Mouse (Mus musculus) layer of hippocampus, adult 11-12 months (tissue): Measurements from ENCODE around the gene Galk2.

ENCODE experiments used
- DNase-seq: peaks from one replicate; pipeline ENCODE4 v3.0.0; 2022; ENCODE audit warnings: low spot score

Gene Galk2

DNA sequence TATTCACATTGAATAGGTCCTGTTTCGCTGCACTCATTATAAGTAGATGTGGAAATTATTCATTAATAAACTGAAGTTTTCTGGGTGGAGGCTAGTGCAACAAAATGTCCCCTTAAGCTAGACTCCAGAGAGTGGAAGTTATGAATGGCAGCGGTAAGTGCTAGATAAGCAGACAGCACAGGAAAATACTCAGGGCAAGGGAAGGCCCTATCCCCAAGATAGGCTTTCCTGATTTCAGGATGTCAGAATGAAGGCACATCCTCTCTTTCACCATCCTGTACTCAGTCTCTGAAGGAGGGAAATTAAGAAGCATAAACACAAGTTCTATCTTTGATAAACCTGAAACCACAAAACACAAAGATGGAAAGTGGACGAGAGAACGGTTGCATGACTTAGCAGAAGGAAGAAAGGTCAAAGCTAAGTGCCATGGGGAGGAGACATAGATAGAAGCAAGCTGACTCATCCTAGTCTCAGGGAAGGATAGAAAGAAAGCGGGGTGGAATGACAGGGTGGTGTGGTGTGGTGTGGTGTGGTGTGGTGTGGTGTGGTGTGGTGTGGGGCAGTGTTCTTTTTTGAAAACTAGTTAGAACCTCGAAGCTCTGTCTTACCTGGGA, 42.0 kb downstream of the Galk2 start:
- DNase-seq, result no peak

DNA sequence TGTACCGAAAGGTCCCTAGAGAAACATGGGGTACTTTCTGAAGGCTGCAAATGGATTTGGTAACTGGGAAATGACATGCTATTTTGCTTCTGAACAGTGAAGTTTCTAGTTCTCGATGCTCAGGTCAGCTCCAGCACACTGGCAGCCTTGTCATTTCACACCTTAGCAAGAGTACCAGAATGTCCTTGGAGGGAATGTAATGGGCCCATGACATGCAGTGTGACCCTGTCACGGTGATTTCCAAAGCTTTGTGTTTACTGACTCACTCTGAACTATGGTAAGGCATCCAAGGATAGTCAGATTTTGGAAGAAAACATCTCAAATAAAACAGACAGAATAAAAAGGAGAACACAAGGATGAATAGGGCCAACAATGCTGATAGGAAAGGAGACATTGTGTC, 42.5 kb downstream of the Galk2 start:
- DNase-seq, result no peak

DNA sequence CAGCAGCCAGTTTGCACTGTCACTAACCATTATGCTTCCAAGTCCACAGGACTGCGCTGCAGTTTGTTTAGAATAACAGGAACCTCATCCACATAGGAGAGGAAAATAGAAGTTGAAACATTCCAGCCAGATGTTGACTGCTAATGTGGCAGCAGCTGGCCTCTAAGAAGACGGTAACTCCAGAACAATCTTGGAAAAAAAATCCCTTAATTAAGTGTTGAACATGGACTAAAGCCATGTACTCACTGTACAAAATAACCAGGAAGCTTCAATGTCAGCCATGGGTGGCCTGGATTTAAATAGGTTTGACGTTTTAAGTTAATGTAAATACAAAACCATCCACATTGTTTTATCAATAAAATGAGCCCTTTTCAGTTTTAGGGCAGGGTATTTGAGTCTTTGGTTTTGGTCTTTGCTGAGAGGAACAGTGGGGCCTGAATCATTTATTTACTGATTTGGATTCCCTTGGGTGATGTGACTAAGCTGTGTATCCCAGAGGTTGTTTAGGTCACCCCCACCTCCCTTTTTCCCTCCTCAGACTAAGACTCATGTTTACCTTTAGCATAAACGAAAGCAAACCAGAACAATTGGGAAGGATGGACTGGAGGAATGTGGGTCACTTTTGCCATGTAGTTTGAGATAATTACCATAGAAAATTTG, 47.6 kb downstream of the Galk2 start:
- no peak for DNase-seq

DNA sequence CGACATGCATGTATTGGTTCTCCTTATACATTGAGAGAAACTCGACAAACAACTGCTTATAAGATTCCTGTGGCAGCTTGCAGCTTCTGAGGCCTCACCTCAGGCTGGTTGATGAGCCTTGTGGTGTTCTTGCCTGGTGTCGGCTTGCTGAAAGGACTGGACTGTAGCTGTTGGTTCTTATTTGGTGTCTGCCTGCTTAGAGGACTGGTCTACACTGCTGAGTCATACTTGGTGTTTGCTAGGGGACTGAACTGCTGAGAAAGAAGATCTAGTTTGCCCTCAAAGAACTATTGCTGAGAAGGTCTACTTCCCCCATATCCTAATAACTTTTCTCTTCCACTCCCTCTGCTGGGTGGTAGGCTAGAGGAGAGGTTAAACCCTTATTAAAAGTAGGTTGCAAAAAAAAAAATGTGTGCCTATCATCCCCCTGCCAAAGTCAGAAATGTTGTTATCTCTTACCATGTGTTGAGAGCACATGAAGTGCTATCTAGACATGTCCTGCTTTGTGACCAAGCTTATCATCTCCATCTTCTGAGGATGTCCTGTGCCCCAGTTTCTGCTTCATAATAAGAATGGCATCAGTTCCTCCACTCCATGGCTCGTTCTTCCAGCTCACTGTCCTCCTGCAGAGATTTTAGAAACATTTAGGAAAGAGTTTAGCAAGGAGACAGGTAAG, 48.8 kb downstream of the Galk2 start:
- DNase-seq, result no peak

- DNase-seq, result no peak
Observed at GRCm38 (mm10) chr2:125914167-125914566, 55.3 kb downstream of the Galk2 start.

DNA sequence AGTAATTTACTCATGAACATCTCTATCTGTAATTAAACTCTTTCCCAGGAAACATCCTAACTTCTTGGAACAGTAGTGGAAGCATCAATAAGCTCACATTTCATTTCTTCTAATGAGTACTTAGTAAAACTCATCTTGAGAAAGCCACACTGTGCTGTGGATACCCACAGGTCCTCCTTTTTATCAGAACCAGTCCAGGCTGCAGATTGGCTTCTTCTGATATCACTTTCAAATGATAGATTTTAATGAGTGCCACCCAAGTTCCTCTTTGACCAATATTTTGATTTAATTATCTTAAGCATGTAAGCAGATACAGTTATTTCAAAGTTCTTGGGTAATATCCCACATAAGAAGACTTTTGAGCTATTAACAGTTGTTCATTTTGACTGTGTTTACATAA, 55.8 kb downstream of the Galk2 start:
- DNase-seq, result no peak

- no peak for DNase-seq
Observed at GRCm38 (mm10) chr2:125916652-125917296, 57.9 kb downstream of the Galk2 start.

DNA sequence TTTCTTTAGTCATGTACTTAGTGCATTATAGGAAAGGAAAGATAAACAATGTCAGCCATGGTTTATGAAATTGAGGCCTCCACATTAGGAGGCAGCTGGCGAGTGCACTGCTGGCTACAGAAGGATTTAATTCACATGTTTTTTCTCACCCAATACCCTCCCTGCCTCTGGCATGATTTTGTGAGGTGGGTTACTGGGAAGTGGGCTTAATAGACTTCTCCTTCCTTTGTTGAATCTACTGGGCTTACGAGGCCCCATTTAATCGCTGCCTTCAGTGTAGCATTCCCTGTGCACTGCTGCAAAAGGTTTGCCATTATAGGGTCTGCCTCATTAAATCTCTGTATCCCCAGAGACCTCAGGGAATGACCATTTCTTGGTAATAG, 58.4 kb downstream of the Galk2 start:
- DNase-seq, result no peak

DNA sequence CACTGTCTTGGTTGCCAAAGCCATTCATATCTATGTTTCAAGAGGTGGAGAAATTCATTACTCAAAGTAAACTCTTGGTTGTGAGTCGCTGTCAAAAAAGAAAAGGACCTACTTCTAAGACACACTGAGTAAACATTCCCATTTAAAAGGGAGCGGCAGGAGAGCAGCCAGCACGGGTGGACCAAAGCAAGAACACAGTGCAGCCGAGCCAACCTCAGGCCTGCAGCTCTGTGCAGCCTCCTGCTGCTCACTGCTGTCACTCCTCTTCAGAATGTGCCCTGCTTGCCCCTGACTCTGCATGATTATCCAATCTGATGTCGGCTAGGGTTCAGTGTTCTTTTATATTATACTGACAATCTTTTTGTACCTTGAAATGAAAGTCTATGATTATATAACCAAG, 62.4 kb downstream of the Galk2 start:
- DNase-seq, result no peak

DNA sequence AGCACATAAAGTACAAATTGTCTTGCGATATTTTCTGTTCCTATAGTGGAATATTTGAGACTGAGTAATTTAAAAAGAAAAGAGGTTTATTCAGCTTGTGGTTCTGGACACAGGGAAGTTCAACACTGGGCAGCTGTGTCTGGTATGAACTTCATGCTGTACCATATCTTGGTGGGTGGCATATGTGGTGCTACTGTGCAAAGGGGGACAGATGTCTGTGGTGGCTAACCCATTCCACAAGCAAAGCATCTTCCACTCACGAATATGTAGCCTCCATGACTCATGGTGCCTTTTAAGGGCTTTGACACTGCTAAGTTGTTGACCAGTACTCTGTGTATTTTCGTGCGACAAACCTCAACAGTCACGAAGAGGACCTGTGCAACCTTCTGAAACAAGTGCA, 63.2 kb downstream of the Galk2 start:
- no peak for DNase-seq

- no peak for DNase-seq
Observed at GRCm38 (mm10) chr2:125922877-125923276, 64.0 kb downstream of the Galk2 start.

GRCm38 (mm10) chr2:125923346-125923745, 64.4 kb downstream of the Galk2 start:
- DNase-seq, result no peak

GRCm38 (mm10) chr2:125924554-125924953, 65.6 kb downstream of the Galk2 start:
- DNase-seq, result no peak

GRCm38 (mm10) chr2:125925081-125925480, 66.2 kb downstream of the Galk2 start:
- DNase-seq, result no peak

DNA sequence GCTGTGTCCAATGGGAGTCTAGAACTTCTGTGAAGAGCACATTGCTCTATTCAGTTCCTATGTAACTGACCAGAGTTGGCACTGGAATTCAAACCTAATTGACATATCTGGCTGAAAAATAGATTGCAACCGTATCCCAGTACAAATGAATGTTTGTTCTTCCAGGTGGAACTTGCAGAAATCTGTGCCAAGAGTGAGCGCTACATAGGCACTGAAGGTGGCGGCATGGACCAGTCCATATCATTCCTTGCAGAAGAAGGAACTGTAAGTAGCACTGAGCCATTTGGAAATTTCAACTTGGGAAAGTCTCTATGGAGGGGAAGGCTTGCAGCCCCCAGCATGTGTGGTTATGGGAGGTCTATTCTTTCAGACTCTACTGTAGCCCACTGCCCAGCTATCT, 70.5 kb downstream of the Galk2 start:
- no peak for DNase-seq

GRCm38 (mm10) chr2:125929872-125930271, 71.0 kb downstream of the Galk2 start:
- DNase-seq, result no peak

GRCm38 (mm10) chr2:125931193-125931592, 72.3 kb downstream of the Galk2 start:
- DNase-seq, result no peak

- DNase-seq, result no peak
Observed at GRCm38 (mm10) chr2:125932734-125933133, 73.8 kb downstream of the Galk2 start.

DNA sequence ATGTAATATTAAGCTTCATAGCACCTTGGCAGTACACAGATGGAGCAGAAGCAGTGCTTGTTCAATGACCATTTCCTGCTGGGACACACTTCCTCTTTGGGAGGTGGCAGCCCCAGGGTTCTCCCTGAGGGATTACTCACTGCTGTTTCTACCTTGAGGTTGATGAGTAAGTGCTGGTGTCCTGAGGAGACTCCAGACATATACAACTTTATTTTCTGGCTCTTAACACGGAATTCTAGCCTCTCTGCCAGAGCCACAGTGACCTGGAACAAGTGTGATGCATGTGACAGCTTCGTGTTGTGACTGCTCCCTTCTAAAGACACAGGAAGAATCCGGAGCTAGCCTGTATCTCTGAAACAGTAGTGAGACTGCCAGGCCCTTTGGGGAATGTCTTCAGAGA, 75.1 kb downstream of the Galk2 start:
- DNase-seq, result no peak

- DNase-seq, result no peak
Observed at GRCm38 (mm10) chr2:125936396-125936795, 77.5 kb downstream of the Galk2 start.

GRCm38 (mm10) chr2:125938993-125939642, 80.2 kb downstream of the Galk2 start:
- DNase-seq, result no peak

DNA sequence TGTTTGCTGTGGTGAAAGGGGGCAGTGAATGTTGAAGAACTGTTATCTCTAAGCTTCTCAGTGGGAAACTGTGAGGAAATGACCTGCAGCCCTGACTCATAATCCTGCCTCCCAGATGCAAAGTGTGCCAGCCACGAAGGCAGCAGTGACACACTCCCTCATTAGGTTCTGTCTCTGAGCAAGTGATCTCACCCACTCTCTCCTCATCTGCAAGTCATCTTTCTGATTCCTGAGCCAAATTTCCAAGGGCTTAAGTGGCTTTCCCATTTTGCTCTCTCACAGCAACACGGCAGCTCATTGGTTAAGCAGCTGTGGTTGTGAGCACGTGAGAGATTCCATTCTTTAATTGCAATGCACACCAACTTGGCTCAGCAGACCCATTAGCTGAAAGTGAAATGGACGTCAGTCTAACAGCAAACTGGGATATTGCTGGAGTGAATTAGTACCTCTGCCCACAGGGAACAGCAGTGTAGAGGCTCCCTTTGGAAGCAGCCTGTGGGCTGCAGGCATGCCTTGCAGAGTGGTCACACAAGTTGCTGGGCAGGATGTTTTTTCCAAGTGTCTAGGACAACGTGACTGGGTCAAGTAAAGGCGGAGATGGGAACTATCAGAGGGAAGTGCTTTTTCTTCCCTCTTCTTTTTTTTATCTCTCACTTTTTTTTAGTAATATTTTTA, 82.3 kb downstream of the Galk2 start:
- DNase-seq, result no peak
